Mouse (Mus musculus): ENCODE measurements around the gene Hebp1.

DNA sequence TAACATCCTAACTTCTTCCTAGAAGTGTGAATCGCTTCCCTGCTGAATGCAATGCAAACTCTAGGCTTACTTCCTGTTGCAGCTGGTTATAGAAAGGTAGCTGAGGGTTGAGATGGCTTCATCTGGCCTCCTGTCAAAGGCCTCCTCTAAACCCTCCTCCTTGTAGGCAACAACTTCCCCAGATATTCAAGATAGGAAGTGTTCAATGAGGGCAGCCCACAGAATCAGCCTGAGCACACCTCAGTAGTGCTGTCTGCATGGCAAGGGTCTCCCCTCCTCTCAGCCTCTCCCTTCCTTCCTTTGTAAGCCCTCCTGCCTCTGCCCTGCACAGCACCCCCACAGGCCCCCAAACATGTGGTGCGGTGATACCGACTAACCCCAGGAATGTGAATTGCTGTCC, 37.9 kb upstream of the Hebp1 start:
- TF ChIP-seq CTCF (IDR thresholded peaks at IDR 0.05; ENCODE audit: low read depth) (no peak), EP300 (IDR thresholded peaks at IDR 0.05; ENCODE audit: low read depth) (no peak)
